Mouse (Mus musculus): ENCODE measurements at regions not wholly inside any gene's neighbourhood (a gene's known extent, or its start where the extent isn't known, plus 50 kb on each side); places are given as distances from the start of the nearest gene placed in this dataset.
A peak's percentile ranks its signal among the peaks of the same experiment; 100 is the strongest.

DNA sequence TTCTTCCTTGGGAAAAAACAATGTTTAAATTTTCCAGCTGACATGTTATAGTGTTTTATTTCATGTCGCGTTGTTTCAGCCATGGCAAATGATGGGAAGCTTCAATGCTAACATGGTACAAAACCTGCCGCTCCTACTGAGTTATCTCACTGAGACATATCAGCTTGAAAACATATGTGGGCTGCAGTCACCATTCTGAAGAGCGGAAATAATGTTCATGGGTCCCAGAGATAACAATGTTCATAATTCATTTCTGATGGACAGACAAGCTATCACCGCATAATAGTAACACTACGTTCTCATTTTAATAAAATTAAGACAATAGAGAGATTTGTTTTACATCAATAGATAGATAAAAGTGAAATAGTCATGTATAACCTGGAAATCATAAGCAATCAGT lies 983.3 kb downstream of the Cdh11 start (continued):
- TF ChIP-seq CHD2 (IDR thresholded peaks at IDR 0.05; ENCODE audit: low read length) (no peak), MYB (IDR thresholded peaks at IDR 0.05; ENCODE audit: low read depth, low read length) (no peak), MXI1 (IDR thresholded peaks at IDR 0.05; ENCODE audit: low read depth, low read length) (peak; percentile 48; the same call in 1 of the 2 replicates)

- Histone ChIP-seq H3K79me2 (ENCODE audit: control insufficient read depth, insufficient read depth, low read length, poor library complexity) (no peaks in the 10 kb centered on the region), H3K9ac (ENCODE audit: control insufficient read depth, low read depth, low read length, poor library complexity, severe bottlenecking) (no peak overlapping the region), H3K27ac (ENCODE audit: control insufficient read depth, low read depth, low read length) (no peak overlapping the region), H3K36me3 (ENCODE audit: control insufficient read depth in 1 of 2, insufficient read depth in 2 of 2, low read length in 2 of 2) (no peaks in the 10 kb centered on the region), H3K9me3 (replicated peaks; ENCODE audit: insufficient read depth, low read length) (no peaks in the 10 kb centered on the region), H3K4me3 (ENCODE audit: control insufficient read depth in 1 of 2, insufficient read depth in 1 of 2, low read depth in 2 of 2, low read length in 2 of 2) (no peak overlapping the region), H3K27me3 (ENCODE audit: control insufficient read depth in 1 of 2, insufficient read depth in 2 of 2, low read length in 2 of 2) (no peaks in the 10 kb centered on the region), H3K4me1 (ENCODE audit: control insufficient read depth in 1 of 2, insufficient read depth in 2 of 2, low read length in 2 of 2) (no peaks in the 10 kb centered on the region)
- DNase-seq (ENCODE audit: low read depth, low spot score) = no peak
- TF ChIP-seq E2F4 (IDR thresholded peaks at IDR 0.05; ENCODE audit: borderline replicate concordance, low read depth, low read length) (no peak), HCFC1 (IDR thresholded peaks at IDR 0.05; ENCODE audit: low read depth, low read length) (no peak), MAZ (IDR thresholded peaks at IDR 0.05; ENCODE audit: low read depth, low read length) (no peak), EP300 (IDR thresholded peaks at IDR 0.05; ENCODE audit: low read depth in 1 of 2, low read length in 2 of 2) (no peak), NELFE (IDR thresholded peaks at IDR 0.05; ENCODE audit: low read depth, low read length) (no peak), GABPA (IDR thresholded peaks at IDR 0.05; ENCODE audit: low read depth, low read length) (no peak), MXI1 (IDR thresholded peaks at IDR 0.05; ENCODE audit: low read depth, low read length) (no peak), BHLHE40 (IDR thresholded peaks at IDR 0.05; ENCODE audit: borderline replicate concordance, low read depth, low read length) (no peak), TBP (IDR thresholded peaks at IDR 0.05; ENCODE audit: low read depth, low read length) (no peak), USF1 (IDR thresholded peaks at IDR 0.05; ENCODE audit: low read depth, low read length) (no peak), MAFK (IDR thresholded peaks at IDR 0.05; ENCODE audit: borderline replicate concordance, low read depth, low read length) (no peak)
Measured at GRCm38 (mm10) chr8:101790785-101791184, 994.7 kb downstream of the Cdh11 start.

GRCm38 (mm10) chr8:101786876-101787275 lies 998.6 kb downstream of the Cdh11 start:
- Histone ChIP-seq H3K9me3 (replicated peaks; ENCODE audit: insufficient read depth, low read length) (no peaks in the 10 kb centered on the region), H3K4me3 (ENCODE audit: control insufficient read depth in 1 of 2, insufficient read depth in 1 of 2, low read depth in 2 of 2, low read length in 2 of 2) (no peak overlapping the region), H3K79me2 (ENCODE audit: control insufficient read depth, insufficient read depth, low read length, poor library complexity) (no peaks in the 10 kb centered on the region), H3K27ac (ENCODE audit: control insufficient read depth, low read depth, low read length) (no peak overlapping the region), H3K27me3 (ENCODE audit: control insufficient read depth in 1 of 2, insufficient read depth in 2 of 2, low read length in 2 of 2) (no peaks in the 10 kb centered on the region), H3K9ac (ENCODE audit: control insufficient read depth, low read depth, low read length, poor library complexity, severe bottlenecking) (no peak overlapping the region), H3K4me1 (ENCODE audit: control insufficient read depth in 1 of 2, insufficient read depth in 2 of 2, low read length in 2 of 2) (no peaks in the 10 kb centered on the region), H3K36me3 (ENCODE audit: control insufficient read depth in 1 of 2, insufficient read depth in 2 of 2, low read length in 2 of 2) (no peaks in the 10 kb centered on the region)
- no peak for DNase-seq (ENCODE audit: low read depth, low spot score)
- TF ChIP-seq ZC3H11A (IDR thresholded peaks at IDR 0.05; ENCODE audit: low read depth, low read length) (no peak), ZKSCAN1 (IDR thresholded peaks at IDR 0.05; ENCODE audit: low read depth, low read length) (no peak), POLR2AphosphoS5 (IDR thresholded peaks at IDR 0.05; ENCODE audit: borderline replicate concordance, low read depth, low read length) (no peak), MAFK (IDR thresholded peaks at IDR 0.05; ENCODE audit: borderline replicate concordance, low read depth, low read length) (no peak), MAX (IDR thresholded peaks at IDR 0.05; ENCODE audit: low read length) (no peak), RCOR1 (IDR thresholded peaks at IDR 0.05; ENCODE audit: low read depth, low read length) (no peak), CTCF (IDR thresholded peaks at IDR 0.05 in 2 of 3, conservative IDR thresholded peaks at IDR 0.05 in 1 of 3; ENCODE audit: control insufficient read depth in 1 of 3, insufficient read depth in 1 of 3, low read depth in 2 of 3, low read length in 3 of 3, poor library complexity in 1 of 3, severe bottlenecking in 1 of 3) (no peak), GATA1 (IDR thresholded peaks at IDR 0.05; ENCODE audit: low read depth, low read length) (no peak), ZNF384 (IDR thresholded peaks at IDR 0.05; ENCODE audit: low read depth, low read length) (no peak), USF1 (IDR thresholded peaks at IDR 0.05; ENCODE audit: low read depth, low read length) (no peak), MEF2A (IDR thresholded peaks at IDR 0.05; ENCODE audit: extremely low read depth, insufficient replicate concordance, low read depth, low read length, poor library complexity, severe bottlenecking) (no peak), BHLHE40 (IDR thresholded peaks at IDR 0.05; ENCODE audit: borderline replicate concordance, low read depth, low read length) (no peak), ETS1 (IDR thresholded peaks at IDR 0.05; ENCODE audit: low read depth, low read length) (no peak)

Measured in MEL (cell line).